Mouse (Mus musculus): ENCODE measurements around the gene Chga. TPM values are rescaled to one million over a fixed set of nuclear protein-coding genes. Genes with fewer than 3 reads are reported as not detected.

Gene Chga
- polyA plus RNA-seq, 1 experiment: 12.4 TPM

GRCm38 (mm10) chr12:102579041-102579440 is 24.3 kb downstream of the Chga start:
- 71% methylated on average over 6 of the region's 6 CpGs for WGBS
- Histone ChIP-seq H3K27me3 (ENCODE audit: control insufficient read depth, insufficient read depth, low read length) (no peaks in the 10 kb centered on the region), H3K4me1 (replicated peaks; ENCODE audit: control insufficient read depth, insufficient read depth, low read length) (0 out of 2 replicates have a peak, but pooled peaks cover 2% of the 10 kb centered on the region), H3K36me3 (ENCODE audit: control insufficient read depth, insufficient read depth, low read length) (peaks cover 9% of the 10 kb centered on the region; the same call in 1 of the 2 replicates), H3K4me3 (ENCODE audit: control insufficient read depth, insufficient read depth, low read length) (no peak overlapping the region), H3K27ac (ENCODE audit: control insufficient read depth, insufficient read depth, low read length) (no peak overlapping the region)
- TF ChIP-seq CTCF (IDR thresholded peaks at IDR 0.05; ENCODE audit: borderline replicate concordance, control insufficient read depth, extremely low read depth, insufficient read depth, low read length, poor library complexity) (peak; percentile 85; the same call in 1 of the 2 replicates), POLR2A (IDR thresholded peaks at IDR 0.05; ENCODE audit: control insufficient read depth, extremely low read depth, insufficient read depth, low read length, poor library complexity) (no peak)
- peak; percentile 77 for DNase-seq

GRCm38 (mm10) chr12:102581579-102582196 is 26.9 kb downstream of the Chga start:
- 78% methylated on average over 5 of the region's 5 CpGs for WGBS
- TF ChIP-seq POLR2A (IDR thresholded peaks at IDR 0.05; ENCODE audit: control insufficient read depth, extremely low read depth, insufficient read depth, low read length, poor library complexity) (no peak), CTCF (IDR thresholded peaks at IDR 0.05; ENCODE audit: borderline replicate concordance, control insufficient read depth, extremely low read depth, insufficient read depth, low read length, poor library complexity) (no peak)
- Histone ChIP-seq H3K27ac (ENCODE audit: control insufficient read depth, insufficient read depth, low read length) (no peak overlapping the region), H3K36me3 (ENCODE audit: control insufficient read depth, insufficient read depth, low read length) (peaks cover 9% of the 10 kb centered on the region; the same call in 1 of the 2 replicates), H3K4me1 (replicated peaks; ENCODE audit: control insufficient read depth, insufficient read depth, low read length) (0 out of 2 replicates have a peak, but pooled peaks cover 2% of the 10 kb centered on the region), H3K4me3 (ENCODE audit: control insufficient read depth, insufficient read depth, low read length) (no peak overlapping the region), H3K27me3 (ENCODE audit: control insufficient read depth, insufficient read depth, low read length) (no peaks in the 10 kb centered on the region)
- no peak for DNase-seq

- 93% methylated on average over 11 of the region's 11 CpGs for WGBS
- H3K27me3 ChIP-seq (ENCODE audit: control insufficient read depth, insufficient read depth, low read length): no peaks in the 10 kb centered on the region
- TF ChIP-seq CTCF (IDR thresholded peaks at IDR 0.05; ENCODE audit: borderline replicate concordance, control insufficient read depth, extremely low read depth, insufficient read depth, low read length, poor library complexity): no peak
- TF ChIP-seq POLR2A (IDR thresholded peaks at IDR 0.05; ENCODE audit: control insufficient read depth, extremely low read depth, insufficient read depth, low read length, poor library complexity): no peak
- no peak for DNase-seq
- no peak overlapping the region for H3K27ac ChIP-seq (ENCODE audit: control insufficient read depth, insufficient read depth, low read length)
- H3K4me1 ChIP-seq (replicated peaks; ENCODE audit: control insufficient read depth, insufficient read depth, low read length): 0 out of 2 replicates have a peak, but pooled peaks cover 2% of the 10 kb centered on the region
- H3K4me3 ChIP-seq (ENCODE audit: control insufficient read depth, insufficient read depth, low read length): no peak overlapping the region
- peaks cover 9% of the 10 kb centered on the region; the same call in 1 of the 2 replicates for H3K36me3 ChIP-seq (ENCODE audit: control insufficient read depth, insufficient read depth, low read length)
These were observed 27.7 kb downstream of the Chga start for GRCm38 (mm10) chr12:102582441-102582840.

GRCm38 (mm10) chr12:102585390-102585789 is 30.6 kb downstream of the Chga start:
- WGBS: 94% methylated on average over 3 of the region's 3 CpGs
- no peak overlapping the region for H3K4me3 ChIP-seq (ENCODE audit: control insufficient read depth, insufficient read depth, low read length)
- no peak for TF ChIP-seq POLR2A (IDR thresholded peaks at IDR 0.05; ENCODE audit: control insufficient read depth, extremely low read depth, insufficient read depth, low read length, poor library complexity)
- no peak for TF ChIP-seq CTCF (IDR thresholded peaks at IDR 0.05; ENCODE audit: borderline replicate concordance, control insufficient read depth, extremely low read depth, insufficient read depth, low read length, poor library complexity)
- no peaks in the 10 kb centered on the region for H3K36me3 ChIP-seq (ENCODE audit: control insufficient read depth, insufficient read depth, low read length)
- H3K4me1 ChIP-seq (replicated peaks; ENCODE audit: control insufficient read depth, insufficient read depth, low read length): 0 out of 2 replicates have a peak, but pooled peaks cover 2% of the 10 kb centered on the region
- DNase-seq: no peak
- H3K27ac ChIP-seq (ENCODE audit: control insufficient read depth, insufficient read depth, low read length): no peak overlapping the region
- no peaks in the 10 kb centered on the region for H3K27me3 ChIP-seq (ENCODE audit: control insufficient read depth, insufficient read depth, low read length)

GRCm38 (mm10) chr12:102586286-102586881 is 31.6 kb downstream of the Chga start:
- Histone ChIP-seq H3K27me3 (ENCODE audit: control insufficient read depth, insufficient read depth, low read length) (no peaks in the 10 kb centered on the region), H3K36me3 (ENCODE audit: control insufficient read depth, insufficient read depth, low read length) (no peaks in the 10 kb centered on the region)

GRCm38 (mm10) chr12:102587106-102587505 is 32.3 kb downstream of the Chga start:
- no peak overlapping the region for H3K27ac ChIP-seq (ENCODE audit: control insufficient read depth, insufficient read depth, low read length)
- TF ChIP-seq CTCF (IDR thresholded peaks at IDR 0.05; ENCODE audit: borderline replicate concordance, control insufficient read depth, extremely low read depth, insufficient read depth, low read length, poor library complexity) (no peak), POLR2A (IDR thresholded peaks at IDR 0.05; ENCODE audit: control insufficient read depth, extremely low read depth, insufficient read depth, low read length, poor library complexity) (no peak)
- 93% methylated on average over 8 of the region's 8 CpGs for WGBS
- no peak overlapping the region for H3K4me3 ChIP-seq (ENCODE audit: control insufficient read depth, insufficient read depth, low read length)
- no peaks in the 10 kb centered on the region for H3K36me3 ChIP-seq (ENCODE audit: control insufficient read depth, insufficient read depth, low read length)
- no peaks in the 10 kb centered on the region for H3K27me3 ChIP-seq (ENCODE audit: control insufficient read depth, insufficient read depth, low read length)
- 0 out of 2 replicates have a peak, but pooled peaks cover 2% of the 10 kb centered on the region for H3K4me1 ChIP-seq (replicated peaks; ENCODE audit: control insufficient read depth, insufficient read depth, low read length)
- DNase-seq: no peak

More at GRCm38 (mm10) chr12:102586286-102586881, 31.6 kb downstream of the Chga start:
- H3K4me1 ChIP-seq (replicated peaks; ENCODE audit: control insufficient read depth, insufficient read depth, low read length): 0 out of 2 replicates have a peak, but pooled peaks cover 2% of the 10 kb centered on the region
- H3K4me3 ChIP-seq (ENCODE audit: control insufficient read depth, insufficient read depth, low read length): no peak overlapping the region
- no peak overlapping the region for H3K27ac ChIP-seq (ENCODE audit: control insufficient read depth, insufficient read depth, low read length)
- no peak for TF ChIP-seq CTCF (IDR thresholded peaks at IDR 0.05; ENCODE audit: borderline replicate concordance, control insufficient read depth, extremely low read depth, insufficient read depth, low read length, poor library complexity)
- TF ChIP-seq POLR2A (IDR thresholded peaks at IDR 0.05; ENCODE audit: control insufficient read depth, extremely low read depth, insufficient read depth, low read length, poor library complexity): no peak
- 95% methylated on average over 9 of the region's 9 CpGs for WGBS
- DNase-seq: no peak
